Mouse (Mus musculus) layer of hippocampus, postnatal 25 days (tissue): ENCODE measurements around the gene Cc2d1a. TPM values are rescaled to one million over a fixed set of nuclear protein-coding genes. Genes with fewer than 3 reads are reported as not detected.

Experiments
- DNase-seq, 2 experiments: peaks; one replicate each; pipeline ENCODE4 v3.0.0; 2022; ENCODE audit warnings: mixed read lengths in 2 of 2, low spot score in 1 of 2; ENCODE audit errors: extremely low spot score in 1 of 2
- microRNA-seq, 2 experiments: library from miRNA; unstranded; fragments of <30 nt; microRNA quantifications; one replicate each; pipeline ENCODE4 v1.2.0; 2021
- total RNA-seq, 2 experiments: library from RNA; stranded (reverse); gene quantifications; 2 replicates each; pipeline ENCODE4 v1.2.3; 2021

Cc2d1a gene
- total RNA-seq, 2 experiments from 2014 or later, result 52.6 to 54.0 TPM

- DNase-seq, result no peak
These were observed 41.3 kb downstream of the Cc2d1a start for GRCm38 (mm10) chr8:84106216-84107040.

GRCm38 (mm10) chr8:84105676-84106075 is 42.1 kb downstream of the Cc2d1a start:
- DNase-seq, result no peak

GRCm38 (mm10) chr8:84104697-84105609 is 42.8 kb downstream of the Cc2d1a start, which contains the start of gene Dcaf15:
Dcaf15 (minus strand) TSS chr8:84104768.
- DNase-seq, result peak; percentile 87 to 94

GRCm38 (mm10) chr8:84104221-84104620 is 43.5 kb downstream of the Cc2d1a start:
- DNase-seq, result peak in 1 of 2 experiments; percentile 42

GRCm38 (mm10) chr8:84103601-84104000 is 44.1 kb downstream of the Cc2d1a start:
- DNase-seq, result no peak

GRCm38 (mm10) chr8:84101476-84102270 is 46.1 kb downstream of the Cc2d1a start:
- DNase-seq, result no peak

GRCm38 (mm10) chr8:84098376-84098775 is 49.4 kb downstream of the Cc2d1a start:
- DNase-seq, result no peak

- DNase-seq, result no peak
These were observed 51.7 kb downstream of the Cc2d1a start for GRCm38 (mm10) chr8:84096061-84096460.

- no peak for DNase-seq
These were observed 57.2 kb downstream of the Cc2d1a start for GRCm38 (mm10) chr8:84090585-84090984.

GRCm38 (mm10) chr8:84089277-84089676 is 58.5 kb downstream of the Cc2d1a start:
- DNase-seq, result no peak

GRCm38 (mm10) chr8:84087821-84088220 is 59.9 kb downstream of the Cc2d1a start:
- no peak for DNase-seq

GRCm38 (mm10) chr8:84087156-84087555 is 60.6 kb downstream of the Cc2d1a start:
- DNase-seq, result no peak

- no peak for DNase-seq
These were observed 63.2 kb downstream of the Cc2d1a start for GRCm38 (mm10) chr8:84084341-84085115.

- peak in 1 of 2 experiments; percentile 6 for DNase-seq
These were observed 63.9 kb downstream of the Cc2d1a start for GRCm38 (mm10) chr8:84083829-84084241.

Small RNA genes lying within 50 kb of the gene (microRNA-seq; reads per million reads assigned to microRNA genes)
- gene Gm25110, result 0 reads per million in 2 experiments
- 2,035 to 2,272 reads per million in 2 experiments for gene Mir181c
- gene Mir181d, result 2,063 to 2,198 reads per million in 2 experiments
- gene Mir709, result 0 reads per million in 2 experiments

Other genes with a start within 250 kb of the Cc2d1a start
- gene Adgrl1, start 247.8 kb downstream of the Cc2d1a start, total RNA-seq, result 100 to 1,000 TPM; 315 to 348 TPM
- under 1 TPM; 0.49 to 0.54 TPM for gene Gm10644, start 192.7 kb downstream of the Cc2d1a start, total RNA-seq
- gene Asf1b, start 192.4 kb downstream of the Cc2d1a start, total RNA-seq, result 1 to 10 TPM in 1 of 2 experiments, under 1 TPM in 1; 0.39 to 1.2 TPM
- gene Prkaca, start 174.9 kb downstream of the Cc2d1a start, total RNA-seq, result 100 to 1,000 TPM; 257 to 273 TPM
- gene Samd1, start 150.3 kb downstream of the Cc2d1a start, total RNA-seq, result 10 to 100 TPM; 44.2 to 45.4 TPM
- under 1 TPM; 0.20 to 0.33 TPM for gene 1700067K01Rik, start 146.4 kb downstream of the Cc2d1a start, total RNA-seq
- gene 2210011C24Rik, start 135.8 kb downstream of the Cc2d1a start, total RNA-seq, result 1 to 10 TPM; 1.9 to 2.3 TPM
- 1 to 10 TPM; 2.7 to 2.9 TPM for gene Palm3, start 126.5 kb downstream of the Cc2d1a start, total RNA-seq
- gene Il27ra, start 105.3 kb downstream of the Cc2d1a start, total RNA-seq, result 1 to 10 TPM; 2.0 to 2.4 TPM
- gene Rln3, start 102.9 kb downstream of the Cc2d1a start, total RNA-seq, result not detected
- gene Gm10643, start 82.8 kb downstream of the Cc2d1a start, total RNA-seq, result 1 to 10 TPM; 4.4 to 4.5 TPM
- 10 to 100 TPM; 19.8 to 24.1 TPM for gene Rfx1, start 81.1 kb downstream of the Cc2d1a start, total RNA-seq
- 10 to 100 TPM; 18.5 to 19.1 TPM for gene Dcaf15, start 43.2 kb downstream of the Cc2d1a start, total RNA-seq
- gene Podnl1, start 21.9 kb downstream of the Cc2d1a start, total RNA-seq, result not detected
- 1 to 10 TPM; 1.4 to 2.1 TPM for gene 4930432K21Rik, start 89 bp upstream of the Cc2d1a start, total RNA-seq
- 1 to 10 TPM; 2.6 to 3.0 TPM for gene Nanos3, start 37.3 kb upstream of the Cc2d1a start, total RNA-seq
- 10 to 100 TPM; 16.5 to 20.4 TPM for gene Zswim4, start 89.1 kb upstream of the Cc2d1a start, total RNA-seq
- gene D8Ertd738e, start 101.8 kb upstream of the Cc2d1a start, total RNA-seq, result 100 to 1,000 TPM; 140 to 152 TPM
- 10 to 100 TPM; 18.4 to 20.6 TPM for gene Mri1, start 109.4 kb upstream of the Cc2d1a start, total RNA-seq
- 10 to 100 TPM; 24.2 to 25.5 TPM for gene Ccdc130, start 122.4 kb upstream of the Cc2d1a start, total RNA-seq
- 100 to 1,000 TPM; 175 to 232 TPM for gene Cacna1a, start 240.5 kb upstream of the Cc2d1a start, total RNA-seq